ENCODE assay signal across 9 mouse cellular contexts in genomic region chr6:85186744-85187059, GRCm38 (mm10). TPM values are rescaled to one million over a fixed set of nuclear protein-coding genes. Genes with fewer than 3 reads are reported as not detected.
DNase-seq lines count a peak whose midpoint lies in the region; ATAC-seq and TF ChIP-seq lines count a peak whose summit lies in the region.
"Had no signal": no experiment of that assay in that cellular context is flagged by ENCODE, and none has a peak within 500 bp of the region (broad histone marks: within the 10 kb centered on the region; RNA-seq: fewer than 3 reads in every experiment).

No protein-coding gene starts in this region.

- peaks cover 9% of the 10 kb centered on the region; the same call in 1 of the 2 replicates for H3K4me1 ChIP-seq in cerebellum, adult 2 months (ENCODE audit: control insufficient read depth, insufficient read depth, low read length)
- peaks cover 39% of the 10 kb centered on the region for H3K4me1 ChIP-seq in lung, embryonic 15.5 days
- H3K4me1 ChIP-seq in intestine, embryonic 15.5 days (replicated peaks), result peaks cover 34% of the 10 kb centered on the region
- H3K4me1 ChIP-seq in neural tube, embryonic 11.5 days (ENCODE audit: control insufficient read depth, insufficient read depth, low read length), result peaks cover 17% of the 10 kb centered on the region

- no peak for DNase-seq in cerebellum, adult 2 months
- no peak for DNase-seq in lung, postnatal 14 days
- peak; percentile 28 for DNase-seq in neural tube, embryonic 11.5 days (ENCODE audit: low spot score)
- no peak for DNase-seq in natural killer cell, adult 2 months (ENCODE audit: low spot score in 2 of 2)
- DNase-seq in right cerebral cortex, postnatal 14 days, result no peak
- DNase-seq: adrenal gland, postnatal 14 days had no signal

- H3K4me3 ChIP-seq in cerebellum, adult 2 months (replicated peaks; ENCODE audit: insufficient read depth, low read depth, low read length), result peak overlapping the region; percentile 46
- H3K4me3 ChIP-seq in lung, embryonic 15.5 days, result no peak overlapping the region
- peak overlapping the region; percentile 39; the same call in 1 of the 2 replicates for H3K4me3 ChIP-seq in intestine, embryonic 15.5 days (replicated peaks)
- H3K4me3 ChIP-seq in neural tube, embryonic 11.5 days (ENCODE audit: low read depth, low read length), result no peak overlapping the region

- no peaks in the 10 kb centered on the region for H3K36me3 ChIP-seq in lung, embryonic 15.5 days
- no peaks in the 10 kb centered on the region for H3K36me3 ChIP-seq in intestine, embryonic 15.5 days
- no peaks in the 10 kb centered on the region for H3K36me3 ChIP-seq in neural tube, embryonic 11.5 days (ENCODE audit: control insufficient read depth, insufficient read depth, low read length)

- no peaks in the 10 kb centered on the region for H3K9me3 ChIP-seq in lung, embryonic 15.5 days
- no peaks in the 10 kb centered on the region for H3K9me3 ChIP-seq in intestine, embryonic 15.5 days
- H3K9me3 ChIP-seq in neural tube, embryonic 11.5 days (ENCODE audit: control insufficient read depth, low read length), result no peaks in the 10 kb centered on the region

- H3K27ac ChIP-seq in cerebellum, adult 2 months (ENCODE audit: insufficient read depth, low read length), result no peak overlapping the region
- no peak overlapping the region for H3K27ac ChIP-seq in lung, embryonic 15.5 days
- no peak overlapping the region for H3K27ac ChIP-seq in intestine, embryonic 15.5 days
- H3K27ac ChIP-seq in neural tube, embryonic 11.5 days (ENCODE audit: low read depth, low read length), result no peak overlapping the region

- peak overlapping the region; percentile 84 for H3K4me2 ChIP-seq in lung, embryonic 15.5 days
- peak overlapping the region; percentile 86; the same call in 1 of the 2 replicates for H3K4me2 ChIP-seq in intestine, embryonic 15.5 days (replicated peaks)
- H3K4me2 ChIP-seq in neural tube, embryonic 11.5 days (ENCODE audit: low read depth), result no peak overlapping the region

- no peak for TF ChIP-seq POLR2A in cerebellum, adult 2 months (IDR thresholded peaks at IDR 0.05; ENCODE audit: borderline replicate concordance, insufficient read depth, low read length)

- H3K9ac ChIP-seq in lung, embryonic 15.5 days, result no peak overlapping the region
- H3K9ac ChIP-seq in intestine, embryonic 15.5 days, result no peak overlapping the region
- no peak overlapping the region for H3K9ac ChIP-seq in neural tube, embryonic 11.5 days (ENCODE audit: low read length)

- TF ChIP-seq CTCF in cerebellum, adult 2 months (IDR thresholded peaks at IDR 0.05; ENCODE audit: borderline replicate concordance, insufficient read depth, low read depth, low read length), result no peak

- WGBS in cerebellum, adult 2 months, result 3% methylated on average over 15 of the region's 15 CpGs
- WGBS in lung, embryonic 15.5 days, result under 1% methylated on average over 15 of the region's 15 CpGs
- 2% methylated on average over 15 of the region's 15 CpGs for WGBS in intestine, embryonic 15.5 days
- WGBS in neural tube, embryonic 11.5 days, result under 1% methylated on average over 15 of the region's 15 CpGs

- no peak for ATAC-seq in cerebellum, adult (ENCODE audit: insufficient number of reproducible peaks, low FRiP score, low TSS enrichment)
- ATAC-seq in lung, embryonic 15.5 days (ENCODE audit: borderline replicate concordance, extremely low read depth, low FRiP score, low TSS enrichment), result no peak
- ATAC-seq in intestine, embryonic 15.5 days, result no peak
- ATAC-seq in neural tube, embryonic 11.5 days (ENCODE audit: insufficient read depth, low FRiP score, low TSS enrichment), result no peak

- peaks cover 18% of the 10 kb centered on the region; the same call in 1 of the 2 replicates for H3K27me3 ChIP-seq in cerebellum, adult 2 months (ENCODE audit: control insufficient read depth, insufficient read depth, low read length)
- peaks cover 78% of the 10 kb centered on the region for H3K27me3 ChIP-seq in lung, embryonic 15.5 days
- H3K27me3 ChIP-seq in intestine, embryonic 15.5 days (replicated peaks), result peaks cover 69% of the 10 kb centered on the region
- peaks cover 76% of the 10 kb centered on the region for H3K27me3 ChIP-seq in neural tube, embryonic 11.5 days (ENCODE audit: control insufficient read depth, insufficient read depth, low read length)

RNA-seq across cellular contexts. Expression of gene Emx1, which starts 0.5 kb away (rescaled TPM):
- polyA plus RNA-seq in cerebellum, adult 2 months (2012; rRNA removed), result 0.11 and 0.19 TPM in 2 replicates
- polyA plus RNA-seq in lung, embryonic 15.5 days (2015; fragmentation: Nextera tagmentation; extraction: Ambion mirVana), result not detected in 2 replicates
- not detected in 2 replicates for polyA plus RNA-seq in intestine, embryonic 15.5 days (2015; fragmentation: Nextera tagmentation; extraction: Ambion mirVana)
- polyA plus RNA-seq in neural tube, embryonic 11.5 days (2014; fragmentation: Nextera tagmentation; extraction: Ambion mirVana), result not detected in 2 replicates

RNA-seq across cellular contexts. Expression of gene Spr, which starts 49.1 kb away (rescaled TPM):
- polyA plus RNA-seq in cerebellum, adult 2 months (2012; rRNA removed), result 26.9 TPM in 2 replicates
- 65.5 and 70.2 TPM in 2 replicates for polyA plus RNA-seq in lung, embryonic 15.5 days (2015; fragmentation: Nextera tagmentation; extraction: Ambion mirVana)
- 77.0 and 82.9 TPM in 2 replicates for polyA plus RNA-seq in intestine, embryonic 15.5 days (2015; fragmentation: Nextera tagmentation; extraction: Ambion mirVana)
- 46.8 and 52.4 TPM in 2 replicates for polyA plus RNA-seq in neural tube, embryonic 11.5 days (2014; fragmentation: Nextera tagmentation; extraction: Ambion mirVana)

Comparison
In these comparisons a context has a peak if more than half of its experiments do, and no peak if none do; other contexts are left out.
1. H3K4me3 ChIP-seq: peak in cerebellum, adult 2 months (single experiment) and intestine, embryonic 15.5 days (single experiment); none in lung, embryonic 15.5 days (single experiment) and neural tube, embryonic 11.5 days (single experiment).